Mouse (Mus musculus) spleen, adult 2 months (tissue): ENCODE measurements at regions not wholly inside any gene's neighbourhood (a gene's known extent, or its start where the extent isn't known, plus 50 kb on each side); places are given as distances from the start of the nearest gene placed in this dataset.

Experiments
- CTCF ChIP-seq: fragments of 200-500 bp; IDR thresholded peaks from 2 replicates; pipeline ENCODE4 v1.5.1; 2011; ENCODE audit warnings: mild to moderate bottlenecking, inconsistent platforms; ENCODE audit not compliant: insufficient read depth, insufficient read length, insufficient replicate concordance; ENCODE audit errors: extremely low read depth
- POLR2A ChIP-seq: fragments of 200-500 bp; IDR thresholded peaks from 2 replicates; pipeline ENCODE4 v1.6.1; 2011; ENCODE audit warnings: low read depth, low read length, inconsistent platforms

GRCm38 (mm10) chr6:144874251-144874650 is 92.5 kb upstream of the Sox5 start:
- TF ChIP-seq CTCF (no peak), POLR2A (no peak)
